Mouse (Mus musculus) embryonic facial prominence, embryonic 15.5 days (tissue): ENCODE measurements around the gene Gpr21. TPM values are rescaled to one million over a fixed set of nuclear protein-coding genes. Genes with fewer than 3 reads are reported as not detected.
"Not testable (repeated sequence)": the region's sequence is repeated elsewhere in the genome, so short reads cannot be mapped to it uniquely, and the experiment has no call there.

ENCODE experiments used
- ATAC-seq: fragments of 200-750 bp; cut with Nextera tagmentation; 2 replicates; pipeline ENCODE4 v1.8.0; 2017; ENCODE audit warnings: low read depth, moderate TSS enrichment; ENCODE audit not compliant: insufficient number of reproducible peaks, low FRiP score, low TSS enrichment
- H3K27ac ChIP-seq: fragments of 300-500 bp; sonication (generic); replicated peaks from 2 replicates; pipeline ENCODE4 v1.5.1; 2015; ENCODE audit warnings: mild to moderate bottlenecking, inconsistent platforms
- H3K27me3 ChIP-seq: fragments of 300-500 bp; sonication (generic); 2 replicates; pipeline ENCODE4 v1.6.1; 2015; ENCODE audit warnings: inconsistent platforms
- H3K36me3 ChIP-seq: fragments of 300-500 bp; sonication (generic); 2 replicates; pipeline ENCODE4 v1.6.1; 2015; ENCODE audit warnings: mild to moderate bottlenecking, inconsistent platforms
- H3K4me1 ChIP-seq: fragments of 300-500 bp; sonication (generic); 2 replicates; pipeline ENCODE4 v1.6.1; 2015; ENCODE audit warnings: inconsistent platforms
- H3K4me2 ChIP-seq: fragments of 300-500 bp; sonication (generic); replicated peaks from 2 replicates; pipeline ENCODE4 v1.6.1; 2015; ENCODE audit warnings: mild to moderate bottlenecking, inconsistent platforms
- H3K4me3 ChIP-seq: fragments of 300-500 bp; sonication (generic); replicated peaks from 2 replicates; pipeline ENCODE4 v1.5.1; 2015; ENCODE audit warnings: mild to moderate bottlenecking, inconsistent platforms
- H3K9ac ChIP-seq: fragments of 300-500 bp; sonication (generic); 2 replicates; pipeline ENCODE4 v1.6.1; 2015; ENCODE audit warnings: inconsistent platforms
- H3K9me3 ChIP-seq: fragments of 300-500 bp; sonication (generic); replicated peaks from 2 replicates; pipeline ENCODE4 v1.6.1; 2016; ENCODE audit warnings: inconsistent platforms
- WGBS: fragments of 180-500 bp; shearing (Covaris S2); methylation state at CpG from one replicate; pipeline ENCODE4 v1.1.7; 2015; 5-methylcytosine and 5-hydroxymethylcytosine counted together
- polyA plus RNA-seq: library from polyadenylated mRNA; unstranded; fragments of >200 nt; fragmentation: Nextera tagmentation; extraction: Ambion mirVana; gene quantifications from 2 replicates; pipeline ENCODE4 v1.2.1, GENCODE M21; 2015

Gene Gpr21
- polyA plus RNA-seq = 0.70 and 1.4 TPM in 2 replicates

GRCm38 (mm10) chr2:37516030-37516710, at the start of gene Gpr21:
Gene Gpr21 (plus strand): TSS chr2:37516332.
- Histone ChIP-seq H3K4me1 (peaks cover 5% of the 10 kb centered on the region), H3K4me3 (peak within 1 kb of the TSS; percentile 9; the same call in 1 of the 2 replicates), H3K27me3 (no peaks in the 10 kb centered on the region), H3K9me3 (no peaks in the 10 kb centered on the region), H3K4me2 (0 out of 2 replicates have a peak within 1 kb of the TSS, but pooled peaks have one; percentile 17), H3K27ac (no peak within 1 kb of the TSS), H3K36me3 (peaks cover 20% of the 10 kb centered on the region), H3K9ac (no peak within 1 kb of the TSS)
- WGBS = 28% methylated on average over 11 of the region's 11 CpGs
- 0 out of 2 replicates have a peak, but pooled peaks have one; percentile 57 for ATAC-seq

DNA sequence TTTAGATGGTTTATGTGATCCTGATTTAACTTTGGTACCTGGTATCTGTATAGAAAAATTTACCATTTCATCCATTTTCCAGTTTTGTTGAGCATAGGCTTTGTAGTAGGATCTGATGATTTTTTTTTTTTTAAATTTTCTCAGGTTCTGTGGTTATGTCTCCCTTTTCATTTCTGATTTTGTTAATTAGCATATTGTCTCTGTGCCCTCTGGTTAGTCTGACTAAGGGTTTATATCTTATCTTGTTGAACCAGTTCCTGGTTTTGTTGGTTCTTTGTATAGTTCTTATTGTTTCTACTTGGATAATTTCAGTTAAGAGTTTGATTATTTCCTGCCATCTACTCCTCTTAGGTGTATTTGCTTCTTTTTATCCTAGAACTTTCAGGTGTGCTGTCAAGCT, 36.6 kb upstream of the Gpr21 start:
- H3K9ac ChIP-seq = no peak overlapping the region
- H3K9me3 ChIP-seq = no peaks in the 10 kb centered on the region
- H3K4me2 ChIP-seq = no peak overlapping the region
- no peaks in the 10 kb centered on the region for H3K27me3 ChIP-seq
- ATAC-seq = no peak
- H3K36me3 ChIP-seq = peaks cover 62% of the 10 kb centered on the region
- H3K27ac ChIP-seq = no peak overlapping the region
- H3K4me3 ChIP-seq = no peak overlapping the region
- no peaks in the 10 kb centered on the region for H3K4me1 ChIP-seq

- peaks cover 67% of the 10 kb centered on the region for H3K36me3 ChIP-seq
- WGBS = 90% methylated on average over 2 of the region's 2 CpGs
Measured at GRCm38 (mm10) chr2:37480039-37480438, 36.1 kb upstream of the Gpr21 start.

DNA sequence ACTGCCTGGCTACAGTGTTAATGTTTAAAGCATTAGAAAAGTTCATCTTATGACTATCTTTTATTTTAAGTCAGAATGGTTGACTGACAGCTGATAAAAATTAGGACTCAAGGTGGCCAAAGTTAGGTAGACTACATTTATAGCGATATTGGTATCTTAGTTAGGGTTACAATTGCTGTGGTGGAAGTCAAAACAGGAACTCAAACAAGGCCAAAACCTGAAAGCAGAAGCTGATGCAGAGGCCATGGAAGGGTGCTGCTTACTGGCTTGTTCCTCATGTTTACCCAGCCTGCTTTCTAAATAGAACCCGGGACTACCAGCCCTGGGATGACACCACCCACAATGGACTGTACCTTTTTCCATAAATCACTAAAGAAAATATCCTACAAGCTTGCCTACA, 32.0 kb upstream of the Gpr21 start:
- peaks cover 47% of the 10 kb centered on the region for H3K36me3 ChIP-seq

More at GRCm38 (mm10) chr2:37480039-37480438, 36.1 kb upstream of the Gpr21 start:
- Histone ChIP-seq H3K4me3 (no peak overlapping the region), H3K9me3 (no peaks in the 10 kb centered on the region), H3K27me3 (no peaks in the 10 kb centered on the region), H3K4me2 (no peak overlapping the region), H3K27ac (no peak overlapping the region), H3K4me1 (no peaks in the 10 kb centered on the region), H3K9ac (no peak overlapping the region)
- no peak for ATAC-seq

GRCm38 (mm10) chr2:37485370-37485769, 30.8 kb upstream of the Gpr21 start:
- Histone ChIP-seq H3K27me3 (no peaks in the 10 kb centered on the region), H3K9ac (no peak overlapping the region), H3K4me2 (no peak overlapping the region), H3K4me1 (no peaks in the 10 kb centered on the region), H3K4me3 (no peak overlapping the region), H3K9me3 (no peaks in the 10 kb centered on the region), H3K27ac (no peak overlapping the region), H3K36me3 (peaks cover 56% of the 10 kb centered on the region)
- WGBS = 87% methylated on average over 1 of the region's 1 CpGs
- ATAC-seq = no peak

More for the DNA sequence above, 32.0 kb upstream of the Gpr21 start:
- no peak for ATAC-seq
- WGBS = 92% methylated on average over 2 of the region's 2 CpGs
- no peaks in the 10 kb centered on the region for H3K27me3 ChIP-seq
- no peak overlapping the region for H3K27ac ChIP-seq
- H3K4me2 ChIP-seq = no peak overlapping the region
- H3K9ac ChIP-seq = no peak overlapping the region
- no peaks in the 10 kb centered on the region for H3K9me3 ChIP-seq
- no peaks in the 10 kb centered on the region for H3K4me1 ChIP-seq
- no peak overlapping the region for H3K4me3 ChIP-seq

- H3K9me3 ChIP-seq = no peaks in the 10 kb centered on the region
- no peak for ATAC-seq
Measured at GRCm38 (mm10) chr2:37486408-37486807, 29.7 kb upstream of the Gpr21 start.

DNA sequence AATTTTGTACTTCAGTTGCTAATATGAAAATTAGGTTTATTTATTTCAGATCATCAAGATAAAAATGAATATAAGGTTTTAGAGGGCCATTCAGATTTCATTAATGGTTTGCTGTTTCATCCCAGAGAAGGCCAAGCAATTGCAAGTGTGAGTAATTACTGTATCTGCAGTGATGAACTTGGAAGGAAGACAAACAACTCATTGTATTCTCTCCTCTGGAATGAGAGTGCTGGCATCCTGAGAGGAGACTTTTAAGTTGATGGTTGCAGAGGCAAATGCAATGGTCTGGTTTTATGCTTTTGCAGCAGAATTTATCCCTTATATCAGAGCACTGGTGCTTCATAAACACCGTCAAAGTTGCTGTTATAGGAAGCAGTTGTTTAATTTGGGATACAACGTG, 27.2 kb upstream of the Gpr21 start:
- Histone ChIP-seq H3K36me3 (peaks cover 54% of the 10 kb centered on the region), H3K9me3 (no peaks in the 10 kb centered on the region), H3K27ac (no peak overlapping the region), H3K9ac (no peak overlapping the region), H3K4me1 (no peaks in the 10 kb centered on the region), H3K4me3 (no peak overlapping the region), H3K4me2 (no peak overlapping the region), H3K27me3 (no peaks in the 10 kb centered on the region)
- WGBS = 86% methylated on average over 2 of the region's 2 CpGs
- ATAC-seq = no peak

More at GRCm38 (mm10) chr2:37486408-37486807, 29.7 kb upstream of the Gpr21 start:
- Histone ChIP-seq H3K4me3 (no peak overlapping the region), H3K27ac (no peak overlapping the region), H3K9ac (no peak overlapping the region), H3K4me1 (no peaks in the 10 kb centered on the region), H3K36me3 (peaks cover 54% of the 10 kb centered on the region), H3K27me3 (no peaks in the 10 kb centered on the region), H3K4me2 (no peak overlapping the region)

GRCm38 (mm10) chr2:37497321-37497720, 18.8 kb upstream of the Gpr21 start:
- Histone ChIP-seq H3K36me3 (peaks cover 49% of the 10 kb centered on the region), H3K27ac (no peak overlapping the region), H3K9ac (no peak overlapping the region), H3K9me3 (no peaks in the 10 kb centered on the region), H3K27me3 (no peaks in the 10 kb centered on the region), H3K4me3 (no peak overlapping the region), H3K4me1 (no peaks in the 10 kb centered on the region), H3K4me2 (no peak overlapping the region)
- WGBS = 94% methylated on average over 4 of the region's 4 CpGs
- ATAC-seq = no peak

DNA sequence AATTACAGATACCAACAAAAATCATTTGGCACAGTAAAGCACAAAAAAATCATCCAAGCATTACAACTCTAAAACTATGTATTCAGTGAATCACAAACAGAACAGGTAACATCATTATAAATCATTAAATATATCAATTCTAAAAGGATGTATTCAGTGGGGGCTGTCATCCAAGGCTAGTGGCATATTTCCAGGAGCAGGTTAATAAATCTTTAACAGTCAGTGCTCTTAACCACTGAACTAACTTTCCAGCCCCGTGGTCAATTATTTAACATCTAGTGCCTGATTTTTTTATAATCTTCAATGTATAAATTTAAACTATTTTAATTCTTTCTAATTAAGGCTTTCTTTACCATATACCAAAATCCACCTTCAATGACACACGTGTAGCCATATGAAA, 10.3 kb upstream of the Gpr21 start:
- not testable (repeated sequence) for H3K4me2 ChIP-seq, H3K9me3 ChIP-seq, H3K4me1 ChIP-seq, H3K4me3 ChIP-seq, H3K27me3 ChIP-seq, H3K27ac ChIP-seq, ATAC-seq, H3K9ac ChIP-seq
- 88% methylated on average over 2 of the region's 2 CpGs for WGBS
- H3K36me3 ChIP-seq = peaks cover 23% of the 10 kb centered on the region

GRCm38 (mm10) chr2:37511134-37511901, 4.8 kb upstream of the Gpr21 start:
- H3K27me3 ChIP-seq = no peaks in the 10 kb centered on the region

GRCm38 (mm10) chr2:37516922-37517462, 860 bp downstream of the Gpr21 start:
- Histone ChIP-seq H3K36me3 (peaks cover 18% of the 10 kb centered on the region), H3K9ac (no peak overlapping the region), H3K27me3 (no peaks in the 10 kb centered on the region), H3K4me3 (no peak overlapping the region), H3K9me3 (no peaks in the 10 kb centered on the region), H3K27ac (no peak overlapping the region), H3K4me1 (peaks cover 5% of the 10 kb centered on the region), H3K4me2 (no peak overlapping the region)
- 43% methylated on average over 4 of the region's 4 CpGs for WGBS
- ATAC-seq = no peak

More at GRCm38 (mm10) chr2:37511134-37511901, 4.8 kb upstream of the Gpr21 start:
- Histone ChIP-seq H3K27ac (no peak overlapping the region), H3K9me3 (no peaks in the 10 kb centered on the region), H3K4me3 (no peak overlapping the region), H3K9ac (no peak overlapping the region), H3K4me1 (peaks cover 3% of the 10 kb centered on the region), H3K4me2 (no peak overlapping the region), H3K36me3 (peaks cover 17% of the 10 kb centered on the region)
- 91% methylated on average over 4 of the region's 4 CpGs for WGBS
- no peak for ATAC-seq
